Mouse (Mus musculus) liver, embryonic 15.5 days (tissue): ENCODE measurements around the gene Homer1. TPM values are rescaled to one million over a fixed set of nuclear protein-coding genes. Genes with fewer than 3 reads are reported as not detected.

ENCODE experiments used
- ATAC-seq: fragments of 200-750 bp; cut with Nextera tagmentation; 2 replicates; pipeline ENCODE4 v1.8.0; 2017; ENCODE audit warnings: moderate number of reproducible peaks, mild to moderate bottlenecking, moderate library complexity; ENCODE audit not compliant: insufficient read depth
- H3K27ac ChIP-seq: fragments of 300-500 bp; sonication (generic); replicated peaks from 2 replicates; pipeline ENCODE4 v1.5.1; 2015; ENCODE audit warnings: mild to moderate bottlenecking, inconsistent platforms
- H3K27me3 ChIP-seq: fragments of 300-500 bp; sonication (generic); 2 replicates; pipeline ENCODE4 v1.6.1; 2015; ENCODE audit warnings: mild to moderate bottlenecking, inconsistent platforms
- H3K36me3 ChIP-seq: fragments of 300-500 bp; sonication (generic); replicated peaks from 2 replicates; pipeline ENCODE4 v1.6.1; 2015; ENCODE audit warnings: moderate library complexity, mild to moderate bottlenecking, inconsistent platforms
- H3K4me1 ChIP-seq: fragments of 300-500 bp; sonication (generic); replicated peaks from 2 replicates; pipeline ENCODE4 v1.6.1; 2015; ENCODE audit warnings: inconsistent platforms
- H3K4me2 ChIP-seq: fragments of 300-500 bp; sonication (generic); 2 replicates; pipeline ENCODE4 v1.6.1; 2015; ENCODE audit warnings: moderate library complexity, mild to moderate bottlenecking, inconsistent platforms
- H3K4me3 ChIP-seq: fragments of 300-500 bp; sonication (generic); replicated peaks from 2 replicates; pipeline ENCODE4 v1.5.1; 2015; ENCODE audit warnings: mild to moderate bottlenecking, inconsistent platforms
- H3K9ac ChIP-seq: fragments of 300-500 bp; sonication (generic); 2 replicates; pipeline ENCODE4 v1.6.1; 2015; ENCODE audit warnings: moderate library complexity, mild to moderate bottlenecking, inconsistent platforms
- H3K9me3 ChIP-seq: fragments of 300-500 bp; sonication (generic); replicated peaks from 2 replicates; pipeline ENCODE4 v1.6.1; 2016; ENCODE audit warnings: inconsistent platforms
- WGBS: fragments of 180-500 bp; shearing (Covaris S2); methylation state at CpG from one replicate; pipeline ENCODE4 v1.1.7; 2015; ENCODE audit warnings: mixed read lengths; ENCODE audit not compliant: insufficient replicate concordance; 5-methylcytosine and 5-hydroxymethylcytosine counted together
- polyA plus RNA-seq: library from polyadenylated mRNA; unstranded; fragments of >200 nt; fragmentation: Nextera tagmentation; extraction: Ambion mirVana; gene quantifications from 2 replicates; pipeline ENCODE4 v1.2.1, GENCODE M21; 2015

Gene Homer1
- polyA plus RNA-seq, 1 experiment from 2014 or later, result 2.4 TPM

DNA sequence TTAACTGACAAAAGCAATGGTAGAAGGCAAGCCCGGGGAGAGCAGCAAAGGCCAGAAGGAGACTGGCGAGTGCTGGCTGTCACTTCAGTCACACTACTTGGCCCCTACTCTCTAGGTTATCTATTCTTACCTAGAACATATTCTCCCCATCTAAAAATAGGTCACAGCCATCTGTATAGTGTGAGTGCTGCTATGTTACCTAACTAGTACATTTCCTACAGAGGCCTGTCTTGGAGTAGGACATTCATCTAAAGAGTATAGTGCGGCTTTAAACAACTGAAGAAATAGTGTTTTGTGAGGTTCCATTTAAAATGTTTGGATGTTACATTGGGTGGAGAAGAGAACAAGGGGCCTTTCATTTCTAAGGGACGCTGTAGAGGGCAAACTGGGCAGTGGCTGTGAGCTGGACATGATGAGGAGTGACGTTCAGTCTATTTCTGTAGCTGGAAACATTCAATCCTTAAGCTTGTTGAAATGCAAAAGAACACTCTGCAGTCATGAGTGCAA is 100.3 kb downstream of the Homer1 start:
- no peaks in the 10 kb centered on the region for H3K9me3 ChIP-seq
- no peak for ATAC-seq

DNA sequence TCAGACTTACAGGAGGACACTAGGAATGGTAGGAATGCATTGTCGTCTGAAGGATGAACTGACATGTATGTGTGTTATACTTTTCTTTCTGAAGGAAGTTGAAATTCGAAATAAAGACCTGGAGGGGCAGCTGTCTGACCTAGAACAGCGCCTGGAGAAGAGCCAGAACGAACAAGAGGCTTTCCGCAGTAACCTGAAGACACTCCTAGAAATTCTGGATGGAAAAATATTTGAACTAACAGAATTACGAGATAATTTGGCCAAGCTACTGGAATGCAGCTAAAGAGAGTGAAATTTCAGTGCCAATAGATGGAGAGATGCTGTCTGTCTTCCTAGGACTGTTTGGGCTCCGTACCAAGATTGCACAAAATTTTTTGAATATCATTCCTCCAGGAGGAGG is 102.5 kb downstream of the Homer1 start:
- 86% methylated on average over 7 of the region's 7 CpGs for WGBS
- no peak overlapping the region for H3K4me2 ChIP-seq
- no peak for ATAC-seq
- H3K9me3 ChIP-seq, result no peaks in the 10 kb centered on the region
- H3K4me1 ChIP-seq, result peaks cover 12% of the 10 kb centered on the region; the same call in 1 of the 2 replicates
- H3K27ac ChIP-seq, result no peak overlapping the region
- no peak overlapping the region for H3K9ac ChIP-seq
- no peaks in the 10 kb centered on the region for H3K27me3 ChIP-seq
- no peak overlapping the region for H3K4me3 ChIP-seq
- peaks cover 11% of the 10 kb centered on the region; the same call in 1 of the 2 replicates for H3K36me3 ChIP-seq

More for the DNA sequence above, 100.3 kb downstream of the Homer1 start:
- no peak overlapping the region for H3K4me3 ChIP-seq
- H3K36me3 ChIP-seq, result peaks cover 20% of the 10 kb centered on the region; the same call in 1 of the 2 replicates
- no peaks in the 10 kb centered on the region for H3K27me3 ChIP-seq
- H3K9ac ChIP-seq, result no peak overlapping the region
- WGBS, result 73% methylated on average over 5 of the region's 5 CpGs
- no peak overlapping the region for H3K4me2 ChIP-seq
- 0 out of 2 replicates have a peak overlapping the region, but pooled peaks have one; percentile 1 for H3K27ac ChIP-seq
- peaks cover 12% of the 10 kb centered on the region; the same call in 1 of the 2 replicates for H3K4me1 ChIP-seq

DNA sequence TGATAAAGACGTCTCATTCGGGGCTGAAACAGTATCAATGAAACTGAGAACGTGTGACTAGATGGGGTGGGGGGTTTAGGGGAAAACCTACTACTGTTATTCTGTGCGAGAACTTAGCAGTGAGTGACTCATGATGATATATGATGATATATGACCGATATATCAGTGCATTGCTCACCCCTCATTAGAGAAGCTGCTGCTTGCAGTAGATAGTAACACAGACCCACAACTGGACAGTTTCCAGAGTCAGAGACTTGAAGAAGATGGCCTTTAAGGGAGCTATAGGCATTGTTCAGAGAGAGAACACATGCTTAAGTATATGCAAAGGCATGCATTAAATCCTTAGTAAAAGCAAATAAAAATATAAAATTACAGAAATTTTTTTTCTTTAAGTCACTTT is 107.4 kb downstream of the Homer1 start:
- no peaks in the 10 kb centered on the region for H3K9me3 ChIP-seq
- H3K36me3 ChIP-seq, result 0 out of 2 replicates have a peak, but pooled peaks cover 5% of the 10 kb centered on the region
- H3K27ac ChIP-seq, result no peak overlapping the region
- no peak overlapping the region for H3K9ac ChIP-seq
- no peak overlapping the region for H3K4me2 ChIP-seq
- WGBS, result 45% methylated on average over 5 of the region's 5 CpGs
- 0 out of 2 replicates have a peak, but pooled peaks cover 4% of the 10 kb centered on the region for H3K4me1 ChIP-seq
- no peak overlapping the region for H3K4me3 ChIP-seq
- ATAC-seq, result no peak
- no peaks in the 10 kb centered on the region for H3K27me3 ChIP-seq

DNA sequence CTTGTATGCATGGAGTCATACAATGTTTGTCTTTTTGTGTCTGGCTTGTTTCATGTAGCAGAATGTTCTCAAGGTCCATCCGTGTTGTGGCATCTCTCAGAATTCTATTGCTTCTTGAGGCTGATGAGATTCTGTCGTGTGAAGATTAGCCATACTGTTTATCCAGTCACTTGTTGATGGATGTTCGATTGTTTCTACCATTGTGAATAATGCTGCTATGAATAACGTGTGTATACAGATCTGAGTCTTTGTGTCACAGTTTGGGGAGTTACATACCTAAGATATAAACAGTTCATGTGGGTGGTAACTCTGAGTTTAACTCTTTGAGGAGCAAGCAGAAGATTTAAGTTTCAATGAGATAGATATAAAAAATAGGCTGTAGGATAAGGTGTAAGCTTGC is 110.9 kb downstream of the Homer1 start:
- 64% methylated on average over 4 of the region's 4 CpGs for WGBS
- Histone ChIP-seq H3K9me3 (no peaks in the 10 kb centered on the region), H3K9ac (no peak overlapping the region), H3K36me3 (no peaks in the 10 kb centered on the region), H3K27ac (no peak overlapping the region), H3K27me3 (no peaks in the 10 kb centered on the region), H3K4me1 (0 out of 2 replicates have a peak, but pooled peaks cover 4% of the 10 kb centered on the region), H3K4me3 (no peak overlapping the region), H3K4me2 (no peak overlapping the region)
- ATAC-seq, result no peak

DNA sequence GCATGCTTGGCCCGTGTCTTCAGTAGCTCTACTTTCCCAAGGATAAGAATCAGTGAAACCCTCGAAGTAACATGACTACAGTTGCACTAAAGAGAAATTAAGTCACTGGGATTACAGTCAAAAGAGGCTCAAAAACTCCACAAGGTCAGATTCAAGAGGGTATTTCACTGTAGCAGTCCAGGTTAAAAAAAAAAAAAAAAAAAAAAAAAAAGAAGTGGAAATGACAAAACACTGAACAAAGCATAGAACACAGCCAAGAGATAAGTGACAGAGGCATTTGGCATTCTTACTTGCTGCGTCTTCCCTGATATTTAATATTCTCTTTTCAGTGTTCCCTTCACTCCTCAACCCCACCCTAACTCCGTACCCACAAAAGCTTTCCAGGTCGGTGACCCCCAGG is 115.6 kb downstream of the Homer1 start:
- ATAC-seq, result no peak
- Histone ChIP-seq H3K4me2 (no peak overlapping the region), H3K9ac (peak overlapping the region; percentile 15; the same call in 1 of the 2 replicates), H3K27ac (no peak overlapping the region), H3K27me3 (no peaks in the 10 kb centered on the region), H3K4me1 (no peaks in the 10 kb centered on the region), H3K4me3 (no peak overlapping the region), H3K36me3 (no peaks in the 10 kb centered on the region), H3K9me3 (no peaks in the 10 kb centered on the region)
- WGBS, result 70% methylated on average over 5 of the region's 5 CpGs

DNA sequence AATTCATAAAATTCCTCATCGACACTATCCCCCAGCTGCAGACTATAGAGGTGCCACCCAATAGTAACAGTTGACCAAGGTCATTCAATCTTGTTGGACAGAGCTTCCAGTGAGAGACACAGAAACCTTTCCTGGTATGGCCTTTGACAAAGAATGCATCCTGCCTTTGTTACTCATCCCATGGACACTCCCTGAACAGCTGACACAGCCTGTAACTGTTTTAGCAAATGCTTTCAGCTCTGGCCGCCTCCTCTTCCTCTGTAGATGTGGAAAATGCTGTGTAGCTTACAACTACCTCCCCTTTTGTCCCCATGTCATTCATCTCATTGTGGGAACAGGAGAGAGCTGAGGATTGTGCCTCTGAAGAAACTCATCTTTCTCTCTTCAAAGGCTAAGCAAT is 118.9 kb downstream of the Homer1 start:
- ATAC-seq, result no peak
- no peak overlapping the region for H3K9ac ChIP-seq
- H3K4me3 ChIP-seq, result no peak overlapping the region
- no peaks in the 10 kb centered on the region for H3K9me3 ChIP-seq
- H3K36me3 ChIP-seq, result no peaks in the 10 kb centered on the region
- no peak overlapping the region for H3K4me2 ChIP-seq
- 75% methylated on average over 2 of the region's 2 CpGs for WGBS
- no peak overlapping the region for H3K27ac ChIP-seq
- H3K27me3 ChIP-seq, result no peaks in the 10 kb centered on the region
- peaks cover 3% of the 10 kb centered on the region for H3K4me1 ChIP-seq

DNA sequence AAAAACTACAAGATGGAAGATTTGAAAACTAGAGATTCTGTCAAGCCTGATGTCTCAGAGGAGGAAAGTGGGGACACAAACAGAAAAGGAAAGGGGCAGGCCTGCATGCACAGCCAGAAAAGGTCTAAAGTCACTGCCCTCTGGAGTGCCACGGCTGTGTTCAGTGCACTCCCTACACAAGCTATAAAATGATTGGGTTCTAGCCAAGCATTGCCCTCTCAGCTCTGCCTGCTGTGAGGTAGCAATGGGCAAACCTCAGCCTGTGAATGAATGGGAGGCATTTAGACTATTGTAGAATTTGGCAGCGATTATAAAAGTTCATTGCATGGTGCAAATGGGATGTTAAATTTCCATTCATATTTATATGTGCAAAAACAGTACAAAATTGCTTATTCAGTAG is 120.3 kb downstream of the Homer1 start:
- H3K27ac ChIP-seq, result no peak overlapping the region
- no peak overlapping the region for H3K4me3 ChIP-seq
- no peaks in the 10 kb centered on the region for H3K36me3 ChIP-seq
- H3K4me1 ChIP-seq, result peaks cover 9% of the 10 kb centered on the region
- ATAC-seq, result no peak
- no peaks in the 10 kb centered on the region for H3K27me3 ChIP-seq
- H3K9me3 ChIP-seq, result no peaks in the 10 kb centered on the region
- 75% methylated on average over 2 of the region's 2 CpGs for WGBS
- H3K4me2 ChIP-seq, result no peak overlapping the region
- H3K9ac ChIP-seq, result no peak overlapping the region

DNA sequence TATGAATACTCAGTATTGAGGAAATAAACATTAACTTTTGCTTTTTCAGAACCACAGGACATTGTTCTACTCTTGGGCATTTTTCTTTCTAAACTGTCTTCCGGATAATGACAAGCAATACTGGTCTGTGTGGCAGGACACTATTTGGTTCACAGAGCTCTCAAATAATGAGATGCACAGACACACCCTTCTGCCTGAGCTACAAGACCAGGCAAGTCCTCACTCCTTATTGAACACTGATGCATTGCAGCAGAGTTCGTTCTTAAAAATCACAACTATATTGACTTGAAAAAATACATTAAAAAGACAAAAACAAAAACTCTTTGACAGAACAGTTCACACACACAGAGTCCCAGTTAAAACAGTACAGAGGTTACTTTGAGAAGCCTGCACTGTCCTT is 123.8 kb downstream of the Homer1 start:
- no peaks in the 10 kb centered on the region for H3K36me3 ChIP-seq
- H3K4me2 ChIP-seq, result no peak overlapping the region
- H3K27ac ChIP-seq, result 0 out of 2 replicates have a peak overlapping the region, but pooled peaks have one; percentile 4
- 68% methylated on average over 2 of the region's 2 CpGs for WGBS
- no peak for ATAC-seq
- peaks cover 38% of the 10 kb centered on the region for H3K4me1 ChIP-seq
- no peak overlapping the region for H3K9ac ChIP-seq
- H3K4me3 ChIP-seq, result no peak overlapping the region
- H3K27me3 ChIP-seq, result no peaks in the 10 kb centered on the region
- no peaks in the 10 kb centered on the region for H3K9me3 ChIP-seq

DNA sequence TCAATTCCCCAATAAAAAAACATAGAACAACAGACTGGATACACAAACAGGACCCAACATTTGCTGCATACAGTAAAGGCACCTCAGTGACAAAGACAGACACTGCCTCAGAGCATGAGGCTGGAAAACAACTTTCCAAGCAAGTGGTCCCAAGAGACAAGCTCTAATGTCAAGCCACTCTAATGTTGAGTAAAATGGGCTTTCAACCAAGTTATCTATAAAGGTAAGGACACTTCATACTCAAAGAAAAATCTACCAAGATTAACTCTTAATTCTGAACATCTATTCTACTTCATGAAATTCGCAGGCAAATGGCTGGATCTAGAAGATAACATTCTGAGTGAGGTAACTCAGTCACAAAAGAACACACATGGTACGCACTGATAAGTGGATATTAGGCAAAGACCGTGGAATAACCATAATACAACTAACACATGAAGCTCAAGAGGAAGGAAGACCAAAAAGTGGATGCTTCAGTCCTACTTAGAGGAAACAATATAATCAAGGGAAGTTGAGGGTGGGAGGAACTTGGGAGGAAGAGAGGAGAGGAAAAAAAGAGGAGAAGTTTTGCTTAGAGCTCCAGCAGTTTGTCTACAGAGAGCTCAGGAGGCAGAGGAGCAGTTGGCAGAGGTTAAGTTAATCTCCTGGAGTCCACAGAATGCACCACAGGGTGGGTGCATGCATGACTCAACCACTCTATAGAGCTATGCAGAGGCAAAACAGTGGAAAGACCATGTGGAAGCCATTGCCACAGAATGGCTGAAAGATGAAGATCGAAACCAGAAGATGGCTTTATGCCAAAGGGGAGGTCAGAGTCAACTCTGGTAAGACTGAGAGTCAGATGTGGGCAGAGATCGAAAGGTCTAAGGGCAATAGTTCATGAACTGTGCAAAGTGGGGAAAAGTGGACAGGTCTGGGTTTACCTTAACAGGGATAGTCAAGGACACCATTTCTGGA is 128.8 kb downstream of the Homer1 start:
- Histone ChIP-seq H3K9me3 (no peaks in the 10 kb centered on the region), H3K36me3 (peaks cover 16% of the 10 kb centered on the region; the same call in 1 of the 2 replicates), H3K27me3 (no peaks in the 10 kb centered on the region), H3K27ac (peak overlapping the region; percentile 91), H3K4me2 (peak overlapping the region; percentile 50), H3K9ac (0 out of 2 replicates have a peak overlapping the region, but pooled peaks have one; percentile 10), H3K4me1 (peaks cover 62% of the 10 kb centered on the region), H3K4me3 (0 out of 2 replicates have a peak overlapping the region, but pooled peaks have one; percentile 1)
- 31% methylated on average over 5 of the region's 5 CpGs for WGBS
- ATAC-seq, result peak; percentile 95

DNA sequence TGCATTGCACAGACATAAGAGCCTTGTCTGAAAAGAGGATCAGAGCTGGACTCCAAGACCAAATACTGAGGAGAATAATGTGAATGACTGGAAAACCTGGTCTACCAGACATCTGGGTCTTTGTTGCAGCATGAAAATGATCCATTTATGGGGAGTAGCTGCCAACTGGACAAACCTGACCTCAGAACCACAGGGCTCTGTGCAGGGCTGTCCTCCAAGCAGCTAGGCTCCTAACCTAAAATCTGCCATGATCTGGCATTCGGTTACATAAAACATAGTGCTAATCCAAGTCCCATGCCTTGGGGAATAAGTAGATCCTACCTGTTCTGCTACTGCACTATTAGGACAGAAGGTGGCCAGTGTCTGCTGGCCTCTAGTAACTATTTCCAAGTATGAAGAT is 129.8 kb downstream of the Homer1 start:
- Histone ChIP-seq H3K4me3 (no peak overlapping the region), H3K36me3 (peaks cover 23% of the 10 kb centered on the region), H3K27me3 (no peaks in the 10 kb centered on the region), H3K4me1 (peaks cover 58% of the 10 kb centered on the region), H3K4me2 (peak overlapping the region; percentile 50; the same call in 1 of the 2 replicates), H3K9ac (no peak overlapping the region), H3K27ac (peak overlapping the region; percentile 91), H3K9me3 (no peaks in the 10 kb centered on the region)
- no peak for ATAC-seq
- 92% methylated on average over 1 of the region's 1 CpGs for WGBS

DNA sequence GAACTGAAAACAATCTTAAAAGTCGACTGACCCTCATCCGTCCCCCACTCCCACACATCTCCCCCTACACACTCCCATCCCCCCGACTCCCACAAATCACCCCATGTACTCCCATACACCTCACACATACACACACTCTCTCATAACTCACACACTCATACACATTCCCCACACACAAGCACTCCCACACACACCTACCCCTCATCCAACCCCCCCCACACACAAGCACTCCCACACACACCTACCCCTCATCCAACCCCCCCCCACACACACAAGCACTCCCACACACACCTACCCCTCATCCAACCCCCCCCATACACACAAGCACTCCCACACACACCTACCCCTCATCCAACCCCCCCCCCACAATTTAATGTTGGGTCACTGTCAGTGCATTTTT is 140.7 kb downstream of the Homer1 start:
- H3K4me2 ChIP-seq, result no peak overlapping the region
- peaks cover 57% of the 10 kb centered on the region for H3K36me3 ChIP-seq
- no peaks in the 10 kb centered on the region for H3K4me1 ChIP-seq
- H3K27ac ChIP-seq, result no peak overlapping the region
- H3K27me3 ChIP-seq, result no peaks in the 10 kb centered on the region
- ATAC-seq, result peak; percentile 51
- H3K9ac ChIP-seq, result no peak overlapping the region
- no peak overlapping the region for H3K4me3 ChIP-seq
- WGBS, result 83% methylated on average over 3 of the region's 3 CpGs
- H3K9me3 ChIP-seq, result no peaks in the 10 kb centered on the region
